ENCODE assay signal across 16 mouse cellular contexts in the genomic region with DNA sequence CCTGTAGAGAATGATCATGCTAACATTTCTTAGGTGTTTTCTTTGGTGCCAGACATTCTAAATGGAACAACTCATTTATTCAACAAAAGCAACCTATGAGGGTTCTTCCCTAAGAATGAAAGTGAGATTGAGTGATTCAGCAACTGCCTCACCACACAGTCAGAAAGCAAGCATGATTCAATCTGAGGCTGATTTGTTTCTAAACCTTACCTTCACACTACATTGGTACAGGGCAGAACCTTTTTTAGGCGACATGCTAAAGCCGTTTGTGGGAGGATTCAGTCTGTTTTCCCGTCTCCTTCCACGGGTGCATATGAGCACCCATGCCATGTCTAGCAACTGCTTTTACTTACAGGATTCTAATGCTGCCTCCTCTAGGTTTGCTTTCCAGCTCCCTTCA.
"Had no signal": no experiment of that assay in that cellular context is flagged by ENCODE, and none has a peak within 500 bp of the region (broad histone marks: within the 10 kb centered on the region; RNA-seq: fewer than 3 reads in every experiment).

No protein-coding gene starts in this region.

- H3K36me3 ChIP-seq: intestine, embryonic 15.5 days; kidney, embryonic 15.5 days; liver, embryonic 13.5 days had no signal

- H3K9me3 ChIP-seq: intestine, embryonic 15.5 days; kidney, embryonic 15.5 days; liver, embryonic 13.5 days had no signal

- ATAC-seq: intestine, embryonic 15.5 days had no signal

- DNase-seq: kidney, adult 11 months; kidney, adult 8-10 months; kidney, postnatal 10 days; kidney, postnatal 36 days; layer of hippocampus, postnatal 36 days; liver, embryonic 13.5 days; lung, adult 2 months; lung, postnatal 14 days; lung, postnatal 4 days; midbrain, embryonic 14.5 days; thymus, adult 2 months; thymus, postnatal 14 days; thymus, postnatal 4 days had no signal

- H3K27ac ChIP-seq: intestine, embryonic 15.5 days; kidney, embryonic 15.5 days; liver, embryonic 13.5 days had no signal

- H3K4me3 ChIP-seq: intestine, embryonic 15.5 days; kidney, embryonic 15.5 days; liver, embryonic 13.5 days had no signal

- H3K9ac ChIP-seq: intestine, embryonic 15.5 days; kidney, embryonic 15.5 days; liver, embryonic 13.5 days had no signal

- H3K4me2 ChIP-seq: intestine, embryonic 15.5 days; kidney, embryonic 15.5 days; liver, embryonic 13.5 days; midbrain, embryonic 11.5 days had no signal

- H3K4me1 ChIP-seq: intestine, embryonic 15.5 days; kidney, embryonic 15.5 days; liver, embryonic 13.5 days had no signal

- H3K27me3 ChIP-seq: intestine, embryonic 15.5 days; kidney, embryonic 15.5 days; liver, embryonic 13.5 days had no signal
